Mouse (Mus musculus) CD4-positive helper T cell, adult 2 months (primary cell): Measurements from ENCODE around the gene Cxcr1.
"Not testable (repeated sequence)": the region's sequence is repeated elsewhere in the genome, so short reads cannot be mapped to it uniquely, and the experiment has no call there.

Experiments used
- DNase-seq: peaks from one replicate; pipeline ENCODE4 v3.0.0-alpha.2; 2012; ENCODE audit warnings: low read depth, missing footprints, low spot score

The Cxcr1 gene

GRCm38 (mm10) chr1:74196621-74197419, 2.4 kb upstream of the Cxcr1 start:
- DNase-seq, result no peak

- peak; percentile 63 for DNase-seq
Observed at GRCm38 (mm10) chr1:74195961-74196360, 1.5 kb upstream of the Cxcr1 start.

GRCm38 (mm10) chr1:74192711-74193110, 1.7 kb downstream of the Cxcr1 start:
- DNase-seq, result no peak

GRCm38 (mm10) chr1:74190471-74190870, 4.0 kb downstream of the Cxcr1 start:
- no peak for DNase-seq

- no peak for DNase-seq
Observed at GRCm38 (mm10) chr1:74183006-74183405, 11.4 kb downstream of the Cxcr1 start.

GRCm38 (mm10) chr1:74181462-74181861, 13.0 kb downstream of the Cxcr1 start:
- DNase-seq, result no peak

GRCm38 (mm10) chr1:74179624-74180408, 14.6 kb downstream of the Cxcr1 start:
- no peak for DNase-seq

- DNase-seq, result peak; percentile 43
Observed at GRCm38 (mm10) chr1:74178618-74179017, 15.8 kb downstream of the Cxcr1 start.

GRCm38 (mm10) chr1:74175731-74176130, 18.7 kb downstream of the Cxcr1 start:
- DNase-seq, result no peak

GRCm38 (mm10) chr1:74172722-74173121, 21.7 kb downstream of the Cxcr1 start:
- no peak for DNase-seq

GRCm38 (mm10) chr1:74169721-74170120, 24.7 kb downstream of the Cxcr1 start:
- no peak for DNase-seq

GRCm38 (mm10) chr1:74167136-74167535, 27.3 kb downstream of the Cxcr1 start:
- no peak for DNase-seq

GRCm38 (mm10) chr1:74160036-74160435, 34.4 kb downstream of the Cxcr1 start:
- no peak for DNase-seq

- not testable (repeated sequence) for DNase-seq
Observed at GRCm38 (mm10) chr1:74159613-74160012, 34.8 kb downstream of the Cxcr1 start.

GRCm38 (mm10) chr1:74156381-74156910, 38.0 kb downstream of the Cxcr1 start:
- no peak for DNase-seq

- no peak for DNase-seq
Observed at GRCm38 (mm10) chr1:74155435-74156012, 38.9 kb downstream of the Cxcr1 start.

GRCm38 (mm10) chr1:74153461-74154184, 40.8 kb downstream of the Cxcr1 start, which contains the start of gene Cxcr2:
Gene Cxcr2 (plus strand): TSS chr1:74153989.
- DNase-seq, result no peak

- no peak for DNase-seq
Observed at GRCm38 (mm10) chr1:74151091-74151490, 43.3 kb downstream of the Cxcr1 start.

- DNase-seq, result no peak
Observed at GRCm38 (mm10) chr1:74150101-74150500, 44.3 kb downstream of the Cxcr1 start.

- DNase-seq, result no peak
Observed at GRCm38 (mm10) chr1:74149106-74149885, 45.1 kb downstream of the Cxcr1 start.
